Mouse (Mus musculus): ENCODE measurements around the gene Mucl2. TPM values are rescaled to one million over a fixed set of nuclear protein-coding genes. Genes with fewer than 3 reads are reported as not detected.
"Not testable (repeated sequence)": the region's sequence is repeated elsewhere in the genome, so short reads cannot be mapped to it uniquely, and the experiment has no call there.

Gene Mucl2
- under 1 TPM in 1 of 2 experiments, not detected in 1; 0.45 TPM for total RNA-seq (2021)

- DNase-seq = no peak
Measured at GRCm38 (mm10) chr15:103899212-103899611, at the start of gene Mucl2. Mucl2 (minus strand) TSS chr15:103899312.

- not testable (repeated sequence) for DNase-seq
Measured at GRCm38 (mm10) chr15:103913061-103913460, 13.9 kb upstream of the Mucl2 start.

Small RNA genes lying within 50 kb of the gene (microRNA-seq; reads per million reads assigned to microRNA genes)
- gene Gm22852 = 0 reads per million in 2 experiments

Other genes starting within 250 kb of the Mucl2 start
- not detected for gene Mucl1, start 143.8 kb downstream of the Mucl2 start, total RNA-seq (2021)

All from heart, postnatal 4 days (tissue).